Mouse (Mus musculus): ENCODE measurements at regions not wholly inside any gene's neighbourhood (a gene's known extent, or its start where the extent isn't known, plus 50 kb on each side); places are given as distances from the start of the nearest gene placed in this dataset.

DNA sequence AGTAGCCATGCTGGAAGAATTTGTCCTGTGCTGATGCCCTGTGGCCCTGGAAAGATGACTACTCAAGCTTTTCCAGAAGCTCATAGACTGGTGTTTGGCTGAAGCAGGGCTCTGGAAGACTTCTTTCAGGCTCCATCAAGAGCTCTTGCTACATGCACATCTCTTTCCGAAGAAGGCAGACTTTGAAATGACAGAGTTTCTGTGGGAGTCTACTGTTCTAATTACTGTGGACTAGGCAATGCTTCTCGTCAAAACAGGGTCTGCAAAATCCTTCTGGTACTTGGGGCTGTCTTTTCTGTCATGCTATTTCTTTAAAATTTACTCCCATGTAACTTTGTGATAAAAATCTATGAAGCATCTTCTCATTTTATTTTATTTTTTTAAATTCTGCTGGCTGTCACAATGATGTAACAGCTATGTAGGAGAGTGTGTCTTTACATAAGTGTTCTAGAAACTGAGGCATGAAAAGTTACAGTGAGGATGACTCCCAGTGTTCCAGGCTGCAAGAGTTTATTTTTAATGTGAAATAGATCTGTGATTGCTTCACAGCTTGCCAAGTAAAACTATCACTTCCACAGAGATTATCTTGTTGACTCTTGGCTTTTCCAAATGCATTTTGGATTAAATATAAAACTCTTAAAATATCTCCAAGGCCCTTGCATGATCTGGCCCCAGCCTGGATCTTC is 244.9 kb upstream of the Nmur2 start:
- no peak for DNase-seq

DNA sequence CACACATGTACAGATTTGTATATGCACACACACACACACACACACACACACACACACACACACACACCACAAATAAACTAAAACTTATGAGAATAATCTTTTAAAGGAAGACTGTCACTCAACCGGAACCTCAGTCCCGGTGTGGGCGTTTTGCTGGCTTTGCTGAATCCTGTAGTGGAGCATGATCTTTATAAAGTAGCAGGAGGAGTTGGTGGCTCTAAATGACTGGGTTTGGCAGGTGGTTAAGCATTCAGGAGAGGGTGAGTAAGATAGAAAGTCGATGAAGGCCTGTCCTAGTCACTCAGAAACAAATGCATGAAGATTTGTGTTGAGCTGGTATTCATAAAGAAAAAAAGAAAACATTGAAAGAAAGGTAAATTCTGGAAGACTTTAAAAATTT is 240.4 kb upstream of the Nmur2 start:
- DNase-seq, result no peak

DNA sequence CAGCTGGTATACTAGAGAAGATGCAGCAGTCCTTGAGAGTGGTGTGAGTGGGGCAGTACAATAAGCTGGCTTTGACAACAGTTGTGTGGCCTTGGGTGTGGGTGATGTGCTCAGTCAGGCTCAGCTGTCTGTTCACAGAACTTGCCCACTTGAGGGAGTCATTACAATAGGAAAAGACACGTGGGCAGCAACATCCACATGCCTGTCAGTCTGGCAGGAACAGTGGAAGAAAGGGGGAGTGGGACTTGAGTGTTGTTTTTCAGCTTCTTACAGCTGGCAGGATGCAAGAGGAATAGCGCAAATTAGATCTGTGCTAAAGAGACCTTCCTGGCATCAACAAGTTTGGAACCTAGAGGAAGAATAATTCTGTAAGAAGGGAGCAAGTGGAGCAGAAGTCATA is 239.4 kb upstream of the Nmur2 start:
- DNase-seq, result no peak

DNA sequence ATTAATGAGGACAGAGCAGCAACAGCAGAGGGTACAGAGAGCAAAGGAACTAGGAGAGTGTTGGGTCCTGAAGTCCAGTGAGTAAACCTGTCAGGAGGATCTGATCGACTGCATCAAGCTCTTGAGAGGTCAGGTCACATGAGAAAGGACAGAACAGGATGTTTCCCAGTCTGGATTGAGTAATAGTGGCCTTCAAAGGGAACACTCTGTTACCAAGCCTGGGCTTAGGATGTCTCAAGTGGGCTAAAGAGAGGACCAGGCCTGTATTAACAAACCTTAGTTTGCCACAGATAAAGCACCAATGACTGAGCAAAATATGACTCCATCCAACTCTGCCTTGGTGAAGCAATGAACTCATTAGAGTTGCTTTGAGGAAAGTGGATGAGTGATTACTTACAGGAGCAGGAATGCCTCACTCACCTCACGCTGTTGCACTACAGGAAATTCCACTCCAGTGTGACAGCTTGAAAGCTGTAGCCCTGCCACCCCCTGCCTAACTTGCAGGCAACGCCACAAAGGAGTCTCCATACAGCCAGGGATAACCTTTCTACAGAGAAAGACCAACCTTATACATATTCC is 229.2 kb upstream of the Nmur2 start:
- DNase-seq, result no peak

DNA sequence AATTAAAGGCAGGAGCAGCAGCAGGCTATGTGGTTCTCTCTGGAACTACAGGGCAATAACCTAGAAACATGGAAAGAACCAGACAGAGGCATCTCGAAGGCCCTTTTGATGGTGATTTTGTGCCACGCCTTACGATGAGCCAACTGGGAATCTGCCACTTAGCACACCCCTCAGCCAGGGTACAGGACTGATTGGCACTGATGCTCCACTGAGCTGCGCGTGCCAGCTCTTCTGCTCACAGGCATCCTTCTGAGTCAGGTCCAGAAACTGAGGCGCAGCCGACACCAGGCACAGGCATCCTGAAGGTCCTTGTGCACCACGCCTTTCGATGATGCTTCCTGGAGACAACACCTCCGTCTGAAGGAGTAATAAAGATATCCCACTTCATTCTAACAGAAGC is 221.9 kb upstream of the Nmur2 start:
- no peak for DNase-seq

DNA sequence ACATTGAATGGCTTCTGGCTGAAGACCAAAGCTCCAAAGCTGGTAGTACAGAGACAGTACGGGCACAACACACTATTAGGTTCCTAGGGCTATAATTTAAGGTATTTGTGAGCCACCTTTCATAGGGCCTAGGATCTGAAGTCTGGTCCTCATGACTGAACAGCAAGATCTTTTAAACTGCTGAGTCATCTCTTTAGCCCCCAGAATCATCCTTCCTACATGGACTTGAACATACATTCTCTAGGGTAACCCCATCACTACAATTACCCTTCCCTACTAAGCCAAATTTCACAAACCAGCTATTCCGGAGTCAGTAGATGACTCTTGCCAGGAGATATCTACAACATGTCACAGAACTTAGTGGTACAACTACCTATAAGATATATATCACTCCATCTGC is 215.5 kb upstream of the Nmur2 start:
- no peak for DNase-seq

DNA sequence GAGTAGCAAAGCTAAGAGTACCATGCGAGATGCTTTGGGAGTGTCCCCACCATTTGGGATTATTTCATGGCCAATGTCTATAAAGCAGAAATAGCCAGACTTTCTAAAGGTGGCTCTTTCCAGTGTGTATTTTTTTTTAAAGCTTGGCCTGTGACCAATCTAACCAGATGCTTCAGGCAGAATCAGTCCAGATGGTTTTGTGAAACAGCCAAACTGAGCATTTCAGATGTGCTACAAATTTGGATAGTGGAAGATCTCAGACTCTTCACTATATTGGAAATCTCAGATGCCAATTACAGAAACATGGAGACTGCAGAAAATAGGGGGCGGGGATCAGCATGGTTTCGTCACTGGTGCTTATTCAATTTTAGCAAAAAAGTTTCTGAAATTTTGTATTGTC is 213.6 kb upstream of the Nmur2 start:
- DNase-seq, result no peak

DNA sequence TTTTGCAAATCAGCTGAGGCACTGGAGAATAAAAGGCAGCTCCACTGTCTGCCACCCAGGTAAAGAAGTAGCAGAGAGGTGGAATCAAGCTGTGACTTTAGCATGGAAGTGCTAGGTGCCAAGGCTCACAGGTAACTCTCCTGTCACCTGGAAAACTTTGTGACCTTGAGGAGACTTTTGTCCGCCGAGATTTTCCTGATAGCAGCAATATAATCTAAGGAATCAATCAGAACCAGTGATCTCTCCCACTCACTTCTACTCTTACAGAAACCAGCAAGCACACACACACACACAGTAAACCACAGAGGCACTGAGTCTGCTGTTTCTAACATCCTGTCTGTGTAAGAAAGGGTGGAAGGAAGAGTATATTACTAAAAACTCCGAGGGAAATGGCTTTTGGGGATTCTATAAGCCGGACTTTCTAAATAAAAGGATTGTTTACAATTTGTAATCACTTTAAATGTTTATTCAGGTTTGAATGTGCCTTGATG is 206.6 kb upstream of the Nmur2 start:
- DNase-seq, result no peak

DNA sequence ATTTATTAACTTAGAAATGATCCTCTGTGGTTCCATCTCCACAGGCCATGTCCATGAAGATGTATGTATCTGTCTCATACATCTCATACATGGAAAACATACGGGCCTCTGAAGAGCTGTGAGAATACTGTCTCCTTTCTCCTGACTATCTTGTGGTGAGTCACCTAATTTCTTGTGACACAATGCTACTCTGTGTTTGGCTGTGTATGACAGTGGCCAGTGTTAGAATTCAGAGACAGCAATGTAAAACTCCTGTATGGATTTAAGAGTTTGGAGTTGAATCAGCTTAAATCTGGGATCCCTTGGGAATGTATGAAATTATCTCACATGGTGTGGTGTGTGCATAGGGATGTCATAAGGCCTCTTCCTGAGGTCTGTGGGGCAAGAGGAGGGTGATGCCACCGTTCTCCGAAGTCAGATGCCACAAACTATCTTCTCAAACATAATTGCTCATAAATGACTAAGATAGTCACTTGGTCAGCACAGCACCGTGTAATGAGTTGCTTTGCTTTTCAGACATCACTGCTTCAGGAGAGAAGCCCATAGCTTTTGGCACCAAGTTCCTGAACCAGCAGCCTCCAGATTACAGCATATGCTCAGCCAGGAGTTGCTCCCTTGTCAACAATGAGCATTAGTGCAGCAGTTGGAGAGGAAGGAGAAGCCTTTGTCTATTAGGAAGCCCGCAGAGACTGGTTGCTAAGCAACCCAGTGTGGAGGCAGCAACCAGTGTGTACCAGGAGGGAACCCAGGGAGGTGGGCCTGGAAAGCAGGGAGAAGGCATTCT is 205.9 kb upstream of the Nmur2 start:
- no peak for DNase-seq

DNA sequence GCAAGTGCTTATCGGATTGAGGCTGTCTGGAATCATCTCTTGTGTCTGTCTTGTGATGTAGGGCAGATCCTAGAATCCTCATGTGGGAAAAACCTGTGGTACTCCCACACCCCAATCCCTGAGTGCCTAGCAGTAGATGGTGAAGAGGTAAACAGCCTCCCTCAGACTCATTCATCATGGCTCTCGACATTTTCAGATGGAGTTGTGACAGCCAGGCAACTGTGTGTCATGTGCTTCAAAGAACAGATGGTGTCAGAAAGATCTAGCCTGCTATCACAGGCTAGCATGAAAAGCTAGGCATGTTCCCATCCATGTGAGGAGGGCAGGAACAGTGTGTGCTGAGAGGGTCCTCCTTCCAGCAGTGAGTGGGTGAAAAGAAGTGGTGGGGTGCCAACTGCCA is 204.1 kb upstream of the Nmur2 start:
- DNase-seq, result no peak

DNA sequence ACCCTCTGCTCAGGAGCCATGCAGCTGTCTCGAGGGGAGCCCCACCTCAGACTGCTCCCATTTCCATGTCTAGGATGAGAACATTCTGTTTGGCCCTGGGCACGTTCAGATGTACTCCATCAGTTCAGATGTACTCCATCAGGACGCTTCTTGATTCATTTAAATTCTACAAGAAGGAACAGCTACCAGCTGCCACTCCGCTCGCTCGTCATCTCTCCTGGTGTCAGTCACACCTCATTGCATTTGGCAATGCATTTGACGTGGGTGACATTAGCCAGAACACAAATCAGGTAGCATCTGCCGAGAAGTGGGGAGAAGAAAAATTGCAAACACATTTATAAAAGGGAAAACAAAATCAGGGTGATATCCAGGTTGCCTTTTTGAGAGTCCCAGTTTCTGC is 202.6 kb upstream of the Nmur2 start:
- DNase-seq, result no peak

DNA sequence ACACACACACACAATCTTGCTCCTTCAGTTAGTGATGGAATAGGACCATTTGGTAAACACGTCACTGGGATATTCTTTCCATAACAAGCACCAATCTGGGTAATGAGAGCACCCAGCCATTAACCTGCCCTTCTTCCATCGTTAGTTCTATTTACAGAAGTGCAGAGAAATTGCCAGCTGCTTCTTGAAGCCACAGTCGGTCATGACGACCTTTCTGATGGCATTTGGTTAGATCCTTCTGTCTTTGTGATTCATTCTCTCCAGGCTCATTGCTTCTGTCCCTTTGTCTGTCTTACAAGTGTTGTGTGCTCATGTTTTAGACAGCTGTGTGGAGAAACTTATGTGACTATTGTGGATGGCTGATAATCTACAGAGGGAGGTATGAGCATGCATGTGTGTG is 197.9 kb upstream of the Nmur2 start:
- DNase-seq, result no peak

DNA sequence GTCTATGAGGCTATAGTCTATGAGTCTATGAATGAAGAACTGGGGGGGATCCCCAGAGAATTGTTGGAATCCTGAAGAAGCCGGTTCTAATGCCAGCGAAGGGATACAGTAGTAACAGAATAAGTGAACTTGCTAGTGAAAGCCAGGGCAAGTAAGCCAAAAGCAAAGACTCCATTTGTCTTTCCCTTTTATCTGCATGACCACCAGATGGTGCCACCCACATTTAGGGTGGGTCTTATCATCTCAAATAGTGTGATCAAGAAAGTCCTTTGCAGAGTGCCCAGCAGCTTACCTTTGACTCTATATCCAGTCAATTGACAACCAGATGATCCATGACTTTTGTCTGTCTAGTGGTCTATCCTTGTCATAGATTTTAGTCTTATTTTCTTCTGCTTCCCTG is 184.2 kb upstream of the Nmur2 start:
- DNase-seq, result peak; percentile 16

DNA sequence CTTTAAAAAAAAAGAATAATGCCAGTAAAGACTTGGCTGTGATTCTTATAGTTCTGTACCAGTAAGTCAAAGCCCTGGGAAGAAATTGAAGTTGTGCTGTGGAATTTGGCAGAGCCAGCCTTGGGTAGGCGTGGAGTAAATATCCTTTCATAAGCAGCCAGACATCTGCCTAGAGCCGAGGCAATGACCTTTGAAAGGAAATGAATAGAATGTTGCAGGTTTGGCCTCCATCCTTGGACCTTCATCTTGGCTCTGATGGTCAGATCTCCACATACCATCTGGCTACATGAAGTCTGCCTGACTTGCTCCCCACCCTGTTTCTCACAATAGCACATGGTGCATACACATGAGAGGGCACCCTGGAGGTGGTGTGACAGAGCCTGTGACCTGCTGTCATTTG is 174.9 kb upstream of the Nmur2 start:
- DNase-seq, result no peak

DNA sequence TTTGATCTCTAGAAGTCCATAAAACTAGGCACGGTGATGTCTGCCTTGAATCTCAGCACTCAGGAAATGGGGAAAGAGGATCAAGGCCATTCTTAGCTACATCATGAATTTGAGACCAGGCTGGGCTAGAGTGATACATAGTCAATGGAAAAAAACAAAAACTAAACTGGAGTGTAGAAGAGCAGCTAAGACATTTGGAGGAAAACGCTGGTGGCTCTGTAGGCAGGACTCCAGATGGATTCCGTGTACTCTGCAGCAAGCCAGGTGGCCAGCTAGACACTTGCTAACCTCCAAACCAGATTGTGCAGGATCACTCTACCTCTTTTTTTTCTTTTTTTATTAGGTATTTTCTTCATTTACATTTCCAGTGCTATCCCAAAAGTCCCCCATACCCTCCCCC is 161.0 kb upstream of the Nmur2 start:
- DNase-seq, result no peak

DNA sequence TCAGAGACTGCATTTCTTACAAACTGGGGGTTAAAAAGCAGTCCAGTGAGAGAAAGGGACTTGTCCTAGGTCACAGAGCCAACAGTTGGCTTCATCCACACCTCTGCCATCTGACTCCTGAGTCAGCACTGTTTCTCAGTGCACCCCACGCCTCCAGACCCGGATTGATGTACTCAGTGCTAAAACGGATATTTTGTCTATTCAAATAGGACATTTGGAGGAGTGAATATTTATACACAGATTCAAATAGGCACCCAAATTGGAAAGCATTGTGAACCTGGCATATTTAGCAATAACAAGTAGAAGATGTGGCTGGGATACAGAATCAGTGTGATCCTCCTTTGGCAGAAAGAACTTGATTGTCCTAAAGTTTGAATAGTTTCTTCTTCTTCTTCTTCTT is 154.5 kb upstream of the Nmur2 start:
- DNase-seq, result no peak

DNA sequence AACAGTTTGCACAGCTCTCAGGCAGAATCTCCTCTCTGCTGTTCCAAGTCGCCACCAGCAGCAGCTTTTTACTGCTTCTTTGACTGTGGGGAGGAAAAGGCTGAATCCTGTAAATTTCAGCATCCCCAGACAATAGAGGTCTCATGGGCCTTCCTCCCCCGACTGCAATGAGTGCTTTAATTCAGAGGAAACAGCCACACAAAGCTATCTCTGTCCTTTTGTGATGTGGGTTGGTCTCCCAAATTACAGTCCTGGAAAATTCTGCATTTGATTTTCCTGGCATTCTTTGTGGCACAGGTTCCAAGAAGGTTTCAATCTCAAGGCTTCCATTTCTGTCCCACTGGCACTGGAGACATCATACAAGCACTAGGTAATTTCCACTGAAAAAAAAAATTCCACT is 152.6 kb upstream of the Nmur2 start:
- DNase-seq, result no peak

DNA sequence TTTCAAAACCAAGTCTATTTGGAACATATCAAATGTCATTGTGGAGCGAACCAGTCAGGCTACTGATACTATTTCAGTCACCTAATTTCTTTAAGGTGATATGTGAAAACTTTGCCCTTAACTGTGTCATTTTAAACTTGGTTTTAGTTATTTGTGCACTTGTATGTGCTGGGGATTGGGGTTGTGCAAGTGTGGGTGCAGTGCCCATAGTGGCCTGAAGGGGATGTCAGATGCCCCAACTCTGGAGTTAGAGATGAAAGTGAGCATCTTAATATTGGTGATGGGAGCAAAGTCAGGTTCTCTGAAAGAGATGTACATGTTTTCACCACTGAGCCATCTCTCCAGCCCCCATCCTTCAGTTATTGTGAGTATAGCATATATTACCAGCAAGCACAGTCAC is 133.1 kb upstream of the Nmur2 start:
- DNase-seq, result no peak

DNA sequence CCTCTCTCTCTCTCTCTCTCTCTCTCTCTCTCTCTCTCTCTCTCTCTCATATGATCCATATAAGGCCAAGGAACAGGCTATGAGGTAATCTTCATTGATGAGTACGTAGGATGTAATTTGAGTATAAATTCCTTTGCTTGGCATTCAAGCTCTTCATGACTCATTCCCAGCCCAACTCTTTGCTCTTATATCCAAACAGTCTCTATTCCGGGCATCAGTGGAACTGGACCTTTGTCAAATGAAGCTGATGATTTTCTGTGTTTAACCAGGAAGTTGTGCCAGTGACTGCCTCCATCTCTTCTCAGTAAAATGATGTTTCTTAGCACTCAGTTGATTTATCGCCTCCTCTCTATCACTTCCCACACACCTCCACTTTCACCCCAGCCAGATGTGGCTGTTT is 132.4 kb upstream of the Nmur2 start:
- DNase-seq, result no peak

DNA sequence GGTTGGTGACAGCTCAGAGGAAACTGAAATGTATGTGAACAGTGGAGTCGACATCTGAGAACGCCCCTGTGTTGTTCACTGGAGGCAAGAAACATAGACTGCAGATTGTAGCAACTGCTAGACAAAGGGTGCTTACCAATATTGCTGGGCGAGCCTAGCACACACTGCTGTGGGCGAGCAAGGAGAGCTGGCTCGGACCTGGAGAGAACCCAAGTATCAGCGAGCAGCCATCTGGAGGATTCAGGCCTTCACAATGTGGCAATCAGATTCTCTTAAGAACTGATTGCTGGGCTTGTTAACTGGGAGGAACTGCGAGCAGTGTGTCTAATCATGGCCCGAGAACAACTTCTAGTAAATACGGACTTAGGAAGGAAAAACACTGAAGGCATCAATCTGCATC is 128.8 kb upstream of the Nmur2 start:
- DNase-seq, result no peak

DNA sequence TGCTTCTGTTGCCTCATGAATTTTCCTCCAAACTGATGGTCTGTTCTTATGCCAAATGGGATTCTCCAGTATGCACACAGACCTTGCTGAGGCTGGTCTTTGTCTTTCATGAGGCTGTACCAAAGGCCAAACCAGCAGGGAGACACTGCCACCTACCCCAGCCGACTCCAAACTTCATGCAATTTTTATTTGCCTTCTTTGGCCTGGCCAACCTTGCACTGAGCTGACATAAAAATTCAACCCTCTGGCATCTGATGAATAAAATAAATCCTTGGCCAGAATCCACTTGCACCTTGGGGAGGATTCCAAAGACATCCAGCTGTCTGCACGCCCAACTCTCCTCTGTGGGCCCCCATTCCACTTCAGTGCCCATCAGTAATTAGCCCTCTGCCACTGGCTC is 126.0 kb upstream of the Nmur2 start:
- DNase-seq, result no peak

DNA sequence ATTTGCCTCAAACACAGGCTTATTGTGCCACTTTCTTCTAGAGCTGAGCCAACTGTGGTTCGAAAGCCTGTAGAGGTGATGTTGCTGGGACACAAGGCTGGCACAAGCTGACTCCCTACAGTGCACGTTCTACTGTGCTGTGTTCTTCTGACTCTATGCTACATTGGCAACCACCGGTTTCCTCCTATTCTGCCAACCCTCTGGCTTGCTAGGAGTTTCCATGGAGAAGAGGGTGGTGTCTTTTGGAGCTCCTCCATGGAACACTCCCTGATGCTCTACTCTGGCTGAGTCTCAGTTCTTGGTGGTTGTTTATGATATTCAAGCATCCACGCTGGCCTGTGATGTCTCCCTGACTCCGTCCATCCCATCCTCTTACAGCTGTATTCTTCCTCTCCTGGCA is 124.9 kb upstream of the Nmur2 start:
- DNase-seq, result no peak

DNA sequence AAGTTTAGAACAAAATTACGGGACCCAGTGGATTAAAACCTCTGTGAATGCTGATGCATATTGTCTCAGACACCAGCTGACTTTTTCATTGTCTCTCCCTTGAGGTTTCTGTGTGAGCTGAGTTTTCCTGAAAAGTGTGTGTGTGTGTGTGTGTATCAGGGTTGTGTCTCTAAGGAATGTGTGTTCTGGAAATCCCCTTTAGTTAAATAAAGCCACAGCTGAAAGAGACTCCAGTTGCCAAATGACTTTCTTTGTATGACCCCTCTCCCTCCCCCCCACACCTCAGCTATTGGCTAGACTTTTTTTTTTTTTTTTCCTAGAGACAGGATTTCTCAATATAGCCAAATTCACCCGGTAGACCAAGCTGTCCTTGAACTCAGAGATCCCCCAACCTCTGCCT is 119.5 kb upstream of the Nmur2 start:
- no peak for DNase-seq

DNA sequence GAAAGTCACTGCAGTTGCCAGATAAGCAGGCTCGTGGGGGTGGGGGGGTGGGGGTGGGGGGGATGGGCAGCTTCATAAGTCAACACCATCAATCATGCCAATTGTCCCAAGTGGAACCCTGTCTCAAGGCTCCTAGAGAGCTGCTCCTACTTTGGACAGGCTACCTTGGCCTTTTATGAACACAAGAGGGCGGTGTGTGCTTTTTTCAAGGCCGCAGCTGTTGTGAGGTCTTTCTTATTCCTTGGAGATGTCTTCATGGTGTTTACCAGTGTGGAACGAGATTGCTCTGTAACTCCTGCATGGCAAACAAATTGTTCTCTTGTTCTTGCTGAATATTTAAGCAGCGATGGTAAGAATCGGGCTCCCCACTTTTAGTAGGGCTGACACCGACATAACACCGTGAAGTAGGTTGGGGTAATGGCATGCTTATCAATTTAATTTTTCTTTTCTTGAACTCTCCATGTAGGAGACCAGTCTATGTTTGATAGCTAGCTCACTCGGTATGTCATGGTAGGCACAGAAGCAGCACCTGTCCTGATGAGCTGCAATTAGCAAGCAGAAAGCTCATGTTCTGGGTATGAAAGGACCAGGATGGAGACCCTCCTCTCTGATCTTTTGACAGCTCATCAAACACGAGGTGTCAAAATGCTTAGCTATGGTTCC is 118.7 kb upstream of the Nmur2 start:
- peak; percentile 22 for DNase-seq
